Mouse (Mus musculus) E14TG2a.4 (cell line): ENCODE measurements around the gene Adamtsl1.

ENCODE experiments used
- CTCF ChIP-seq: conservative IDR thresholded peaks from 2 replicates; pipeline ENCODE4 v1.5.1; 2014; ENCODE audit warnings: low read length
- POU5F1 ChIP-seq: IDR thresholded peaks from 2 replicates; pipeline ENCODE4 v1.6.1; 2014; ENCODE audit warnings: low read length, borderline replicate concordance

DNA sequence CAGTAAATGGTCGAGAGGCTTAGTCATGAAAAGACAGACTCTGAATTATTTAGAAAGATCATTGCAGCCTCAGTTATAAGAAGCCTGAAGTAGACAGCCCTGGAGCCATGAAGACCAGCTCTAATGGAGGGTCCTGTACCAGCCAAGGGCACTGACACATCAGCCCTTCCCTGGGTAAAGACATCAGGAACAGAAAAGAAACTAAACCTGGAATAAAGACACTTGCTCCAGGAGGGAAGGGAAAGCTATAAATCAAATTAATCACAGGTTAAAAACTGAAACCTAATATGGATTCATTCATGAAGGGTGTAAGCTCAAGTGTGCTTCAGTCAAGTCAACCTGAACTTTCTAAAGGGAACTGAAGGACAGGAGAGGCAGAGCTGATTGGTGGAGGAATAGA lies 645.4 kb downstream of the Adamtsl1 start:
- TF ChIP-seq CTCF = no peak
- no peak for TF ChIP-seq POU5F1
